Mouse (Mus musculus) ovary, postnatal 36 days (tissue): ENCODE data around the gene Bri3bp.
A peak's percentile ranks its signal among the peaks of the same experiment; 100 is the strongest.
"Not testable (repeated sequence)": the region's sequence is repeated elsewhere in the genome, so short reads cannot be mapped to it uniquely, and the experiment has no call there.

ENCODE experiments used
- DNase-seq: peaks from one replicate; pipeline ENCODE4 v3.0.0; 2022; ENCODE audit warnings: low spot score, mixed read lengths

The Bri3bp gene

DNA sequence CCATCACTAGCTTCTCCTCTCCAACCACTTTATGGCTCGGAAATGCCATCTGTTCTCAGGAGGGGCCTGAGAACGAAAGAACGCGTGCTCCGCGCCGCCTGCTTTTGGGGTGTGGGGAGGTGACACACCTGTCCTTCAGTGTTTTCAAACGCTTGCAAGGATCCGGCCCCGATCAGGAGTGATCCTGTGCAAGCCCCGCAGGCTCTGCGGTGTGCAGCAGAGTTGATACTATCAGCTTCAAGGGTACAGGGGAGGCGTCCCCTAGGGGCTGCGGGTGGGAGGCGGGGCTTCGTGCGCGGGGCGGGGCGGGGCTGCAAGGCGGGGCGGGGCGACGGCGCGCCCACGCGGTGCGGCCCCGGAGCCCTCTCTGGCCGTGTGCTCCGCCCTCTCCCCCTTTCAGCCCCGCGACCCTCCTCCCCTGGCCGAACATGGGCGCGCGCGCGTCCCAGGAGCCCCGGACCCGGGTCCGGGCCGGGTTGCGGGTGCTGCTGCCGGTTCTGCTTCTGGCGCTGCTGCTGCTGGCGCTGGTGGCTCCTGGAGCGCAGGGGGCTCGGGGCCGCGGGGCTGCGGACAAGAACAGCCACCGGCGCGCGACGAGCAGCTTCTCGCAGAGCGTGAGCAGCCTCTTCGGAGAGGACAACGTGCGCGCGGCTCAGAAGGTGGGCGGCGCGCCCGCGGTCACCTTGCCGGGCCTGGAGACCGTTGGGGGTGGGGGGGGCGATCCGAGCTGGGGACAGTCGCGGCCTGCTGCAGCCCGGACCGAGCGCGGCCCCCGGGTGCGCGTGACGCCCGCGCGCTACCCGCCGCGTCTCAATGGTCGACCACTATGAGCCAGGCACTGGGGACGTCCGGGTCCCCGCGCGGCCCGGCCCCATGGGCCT, at the start of gene Bri3bp:
TSS of gene Bri3bp (plus strand) at position 335 of the 881 bp plus-strand sequence.
- peak; percentile 61 for DNase-seq

DNA sequence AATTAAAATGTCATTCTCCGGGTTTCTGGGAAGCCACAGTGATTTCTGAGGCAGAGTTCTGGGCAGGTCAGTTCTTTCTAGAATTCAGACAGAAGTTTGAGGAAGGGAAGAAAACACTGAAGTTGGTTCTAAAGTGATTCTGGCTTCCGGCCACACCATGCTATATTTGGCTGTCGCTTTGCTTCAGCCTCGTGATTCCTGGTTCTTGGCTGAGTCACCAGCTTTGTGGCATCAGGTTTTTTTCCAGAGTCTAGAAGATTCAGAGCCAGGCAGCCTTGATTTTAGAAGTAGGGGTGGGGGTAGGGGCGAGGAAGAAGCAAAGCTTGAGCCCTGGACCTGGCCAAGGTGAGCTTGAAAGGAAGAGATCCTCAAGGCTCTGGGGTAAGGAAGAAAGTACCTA, 49.8 kb upstream of the Bri3bp start:
- peak; percentile 50 for DNase-seq

DNA sequence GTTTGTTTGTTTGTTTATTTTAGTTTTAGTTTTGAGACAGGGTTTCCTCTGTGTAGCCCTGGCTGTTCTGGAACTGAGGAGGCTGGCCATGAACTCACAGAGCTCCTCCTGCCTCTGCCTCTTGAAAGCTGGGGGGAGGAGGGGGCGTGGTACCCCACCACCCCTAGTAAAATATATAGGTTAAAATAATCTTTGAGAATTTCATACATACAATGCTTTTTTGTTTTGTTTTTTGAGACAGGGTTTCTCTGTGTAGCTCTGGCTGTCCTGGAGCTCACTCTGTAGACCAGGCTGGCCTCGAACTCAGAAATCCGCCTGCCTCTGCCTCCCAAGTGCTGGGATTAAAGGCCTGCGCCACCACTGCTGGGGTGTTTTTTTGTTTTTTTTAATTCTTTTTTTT, 49.2 kb upstream of the Bri3bp start:
- DNase-seq: not testable (repeated sequence)

DNA sequence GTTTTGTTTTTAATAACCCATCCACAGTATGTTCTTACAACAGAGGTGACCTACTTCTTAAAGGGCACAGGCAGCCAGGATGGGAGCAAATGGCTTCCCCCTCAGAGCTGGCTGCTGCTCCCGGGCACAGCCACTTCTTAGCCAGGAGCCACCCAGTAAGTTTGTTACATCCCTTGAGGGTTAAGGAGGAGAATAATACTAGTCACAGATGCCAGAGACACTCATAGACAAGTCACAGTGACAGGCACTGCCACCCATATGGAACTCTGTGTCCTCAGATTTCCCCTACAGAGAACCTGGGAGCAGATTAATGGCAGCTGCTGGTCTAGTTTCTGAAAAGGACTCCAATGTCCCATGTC, 48.8 kb upstream of the Bri3bp start:
- DNase-seq: no peak

DNA sequence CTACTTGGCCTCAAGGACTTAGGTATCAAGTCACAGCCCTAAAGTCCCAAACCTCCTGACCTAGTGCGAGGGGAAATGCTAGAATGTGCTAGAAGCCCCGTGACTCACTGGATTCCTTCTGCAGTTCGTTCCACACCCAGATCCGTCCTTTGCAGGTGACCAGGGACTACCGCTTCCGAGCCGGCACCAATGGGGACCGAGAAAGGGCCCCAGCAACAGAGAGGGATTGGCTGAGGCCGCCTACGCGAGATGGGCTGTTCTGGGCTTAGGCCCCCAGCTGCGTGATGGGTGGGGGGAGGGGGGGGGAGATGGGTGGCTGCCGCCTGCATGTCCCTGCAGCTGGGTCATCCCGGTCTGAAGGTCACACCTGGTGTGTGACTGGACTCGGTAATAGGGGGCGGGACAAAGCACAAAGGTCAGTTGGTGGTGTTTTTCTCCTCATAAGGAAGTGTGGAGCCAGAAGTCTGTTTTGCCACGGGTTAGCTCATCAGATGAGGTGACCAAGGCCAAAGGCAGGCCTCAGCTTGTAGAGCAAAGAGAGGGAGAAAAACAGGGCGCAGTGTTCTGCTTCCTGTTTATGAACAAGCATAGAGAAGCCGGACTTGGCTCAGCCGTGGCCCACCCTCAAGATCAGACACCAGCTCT, 48.3 kb upstream of the Bri3bp start:
- DNase-seq: peak; percentile 94

DNA sequence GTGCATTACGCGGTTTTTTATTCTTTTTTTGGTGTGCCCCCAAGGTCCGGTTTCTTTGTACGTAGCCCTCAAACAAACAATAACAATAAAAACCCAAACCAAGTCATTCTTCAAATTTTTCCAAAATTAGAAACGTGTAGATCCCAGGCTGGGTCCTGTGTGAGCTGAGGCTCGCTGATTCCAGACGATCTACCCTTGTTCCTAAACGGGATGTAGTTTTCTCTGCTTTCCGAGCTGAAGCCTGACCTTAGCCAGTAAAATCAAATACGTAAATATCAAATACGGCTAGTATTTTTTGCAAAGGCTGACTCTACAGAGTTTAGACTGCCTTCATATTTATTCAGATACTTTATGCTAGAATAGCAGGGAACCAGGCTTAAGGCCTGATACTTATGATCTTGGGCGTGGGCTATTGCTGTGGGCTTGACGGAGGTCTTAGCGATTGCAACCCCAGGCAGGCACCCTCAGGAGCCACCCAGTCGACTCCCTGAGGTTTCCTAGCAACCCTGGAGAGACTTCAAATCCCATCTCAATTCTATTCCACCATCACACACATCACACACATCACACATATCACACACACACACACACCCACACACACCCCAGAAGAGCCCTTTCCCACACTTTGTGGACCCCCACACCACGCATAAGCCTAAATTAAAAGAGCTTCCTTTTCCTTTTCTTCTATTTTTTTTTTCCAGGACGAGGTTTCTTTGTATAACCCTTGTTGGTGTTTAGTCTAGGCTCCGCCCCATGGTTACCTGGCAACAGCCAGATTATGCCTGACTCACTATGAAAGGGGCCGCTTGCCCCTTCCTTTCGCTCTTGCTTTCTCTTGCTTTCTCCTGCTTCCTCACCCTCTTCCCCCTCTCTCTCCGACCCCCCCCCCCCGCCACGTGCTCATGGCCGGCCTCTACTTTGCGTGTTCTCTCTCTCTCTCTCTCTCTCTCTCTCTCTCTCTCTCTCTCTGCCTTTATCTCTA, 47.5 kb upstream of the Bri3bp start:
- DNase-seq: peak; percentile 77

DNA sequence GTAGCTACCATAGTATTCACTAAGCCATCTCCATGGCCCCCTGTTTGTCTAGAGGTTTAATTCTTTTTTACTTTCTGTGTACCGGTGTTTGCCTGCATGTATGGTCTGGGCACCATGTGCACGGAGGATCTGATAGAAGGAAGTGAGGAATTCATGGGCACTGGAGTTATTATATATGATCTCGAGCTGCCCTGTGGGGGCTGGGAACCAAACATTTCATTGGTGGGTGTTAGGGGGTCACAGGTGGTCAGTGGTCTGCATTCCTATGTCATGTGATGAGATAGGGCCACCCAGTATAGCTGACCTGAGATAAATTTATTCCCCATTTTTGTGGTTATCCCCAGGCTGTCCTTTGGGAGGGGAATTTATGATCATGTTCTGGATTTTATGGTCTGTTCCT, 46.4 kb upstream of the Bri3bp start:
- DNase-seq: no peak

DNA sequence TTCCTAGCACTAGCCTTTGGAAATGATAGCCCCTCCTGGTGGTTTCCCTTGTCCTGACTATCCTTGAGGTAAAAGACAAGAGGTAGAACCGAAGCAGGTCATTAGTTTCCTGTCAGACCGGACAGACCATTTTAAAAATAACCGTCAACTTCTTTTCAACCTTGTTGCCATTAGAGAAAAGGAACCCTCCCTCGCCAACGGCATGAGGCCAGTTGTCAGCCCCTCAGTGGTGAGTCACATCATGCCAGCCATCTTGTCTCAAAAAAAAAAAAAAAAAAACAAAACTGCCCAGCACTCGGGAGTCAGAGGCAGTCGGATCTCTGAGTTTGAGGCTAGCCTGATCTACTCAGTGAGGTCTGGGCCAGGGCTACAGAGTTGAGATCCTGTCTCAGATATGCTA, 40.5 kb upstream of the Bri3bp start:
- DNase-seq: no peak

DNA sequence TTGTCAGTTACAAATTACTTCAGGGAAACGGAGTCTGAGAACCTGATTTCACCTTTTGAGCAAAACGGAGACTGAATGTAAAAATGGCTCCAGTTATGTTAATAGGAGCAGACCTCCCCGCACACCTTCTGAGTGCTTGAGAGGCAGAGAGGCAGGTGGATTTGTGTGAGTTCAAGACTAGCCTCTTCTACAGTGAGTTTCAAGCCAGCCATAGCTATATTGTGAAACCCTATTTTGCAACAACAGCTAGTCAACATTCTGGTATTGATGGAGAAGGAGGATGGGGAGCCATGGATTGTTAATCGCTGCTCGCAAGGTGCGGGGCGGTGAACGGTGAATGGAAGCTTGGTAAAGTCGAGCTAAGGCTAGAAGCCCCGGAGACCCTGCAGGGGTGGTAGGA, 38.9 kb upstream of the Bri3bp start:
- no peak for DNase-seq

DNA sequence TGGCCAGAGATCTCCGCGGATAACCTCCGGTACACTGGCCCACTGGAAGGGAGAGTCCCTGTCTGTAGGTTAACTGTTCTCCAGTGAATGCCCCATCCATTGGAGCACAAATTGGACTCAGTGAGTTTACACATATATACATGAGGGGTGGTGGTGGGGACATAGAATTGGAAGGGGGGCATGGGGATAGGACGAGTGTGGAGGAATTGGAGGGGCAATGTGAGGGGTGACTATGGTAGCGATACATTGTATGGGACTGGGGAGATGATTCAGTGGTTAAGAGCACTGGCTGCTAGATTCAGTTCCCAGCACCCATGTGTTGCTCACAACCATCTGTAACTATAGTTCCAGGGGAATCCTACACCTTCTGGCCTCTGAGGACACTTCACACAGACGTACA, 38.4 kb upstream of the Bri3bp start:
- DNase-seq: no peak

DNA sequence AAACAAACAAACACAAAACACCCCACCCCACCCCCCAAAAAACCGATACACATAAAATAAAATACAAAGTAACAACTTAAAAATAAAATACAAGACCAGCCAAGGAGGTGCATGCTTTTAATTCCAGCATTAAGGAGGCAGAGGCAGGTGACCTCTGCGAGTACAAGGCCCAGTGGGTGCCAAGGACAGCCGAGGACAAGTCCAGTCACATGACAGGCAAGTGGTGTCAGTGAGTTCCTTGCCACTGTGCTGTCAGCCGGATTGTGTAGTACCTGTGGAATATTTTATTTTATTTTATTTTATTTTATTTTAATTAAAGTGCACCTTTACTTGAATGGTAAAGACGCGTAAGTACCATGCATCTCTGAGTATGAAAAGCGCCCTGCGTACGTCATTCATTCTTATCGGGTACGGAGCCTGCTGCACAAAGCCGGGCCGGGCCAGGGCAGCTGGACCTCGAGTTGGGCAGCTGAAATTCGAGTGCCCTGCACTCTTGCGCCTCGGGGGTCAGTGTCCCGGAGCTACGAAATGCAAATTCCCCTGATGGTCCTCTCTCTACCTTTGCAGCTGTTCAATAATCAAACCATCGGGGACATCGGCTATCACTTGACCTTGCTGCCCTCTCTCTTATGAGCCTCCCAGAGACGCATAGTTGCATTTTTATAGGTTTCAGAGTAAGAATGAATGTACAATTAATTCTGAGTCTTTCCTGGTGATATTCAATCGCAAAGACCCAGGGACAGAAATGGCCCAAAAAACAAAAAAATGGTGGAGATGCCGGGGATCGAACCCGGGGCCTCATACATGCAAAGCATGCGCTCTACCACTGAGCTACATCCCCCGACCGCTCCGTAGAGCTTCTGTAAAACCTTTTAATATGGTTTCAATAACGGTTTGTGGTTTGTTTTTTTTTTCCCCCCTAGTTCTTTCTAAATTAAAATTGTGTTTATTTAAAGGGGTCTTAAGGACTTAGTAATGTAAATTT, 37.6 kb upstream of the Bri3bp start:
- DNase-seq: peak; percentile 68

DNA sequence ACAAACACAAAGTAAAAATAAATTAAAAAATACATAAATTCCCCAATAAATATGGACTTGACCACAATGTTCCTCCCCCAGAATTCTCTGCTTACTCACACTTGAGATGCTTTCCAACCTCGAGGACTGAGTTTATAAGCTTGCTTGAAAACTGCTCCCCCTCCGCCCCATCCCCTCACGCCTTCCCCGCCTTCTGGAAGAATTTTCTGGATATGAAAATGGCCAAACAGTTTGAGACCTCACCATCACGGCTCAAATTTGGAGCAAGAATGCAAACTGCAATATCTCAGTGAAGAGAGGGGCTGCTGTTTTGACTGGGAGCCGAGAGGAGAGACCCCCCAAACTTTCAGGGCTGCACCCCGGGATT, 36.8 kb upstream of the Bri3bp start:
- no peak for DNase-seq

DNA sequence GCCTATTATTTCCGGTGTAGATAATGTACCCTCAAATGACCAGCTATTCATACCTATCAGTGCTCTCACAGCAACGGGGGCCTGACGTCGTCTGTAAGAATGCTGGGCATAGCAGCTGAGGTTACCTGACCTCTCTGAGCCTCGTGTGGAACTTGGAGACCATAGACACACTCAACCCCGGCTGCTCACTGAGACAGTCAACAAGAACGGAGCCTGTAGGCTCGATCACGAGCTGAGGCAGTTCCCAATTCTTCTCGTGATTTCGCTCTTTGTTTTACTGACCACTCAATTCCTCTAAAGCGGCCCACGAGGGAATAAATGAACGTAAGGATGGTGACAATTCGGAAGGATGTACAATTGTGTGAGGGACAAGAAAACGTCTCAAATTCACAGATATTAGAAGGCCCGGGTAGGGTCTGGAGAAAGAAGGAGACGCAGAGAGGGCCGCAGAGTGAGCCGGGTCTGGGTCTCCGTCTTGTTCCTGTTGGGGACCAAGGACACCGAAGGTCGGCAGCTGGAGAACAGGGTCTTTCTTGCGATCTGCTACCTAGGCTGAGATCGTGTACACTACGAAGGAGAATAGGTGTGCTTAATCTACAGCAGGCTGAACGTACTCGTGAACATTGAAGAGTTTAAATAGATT, 36.3 kb upstream of the Bri3bp start:
- DNase-seq: peak; percentile 59

DNA sequence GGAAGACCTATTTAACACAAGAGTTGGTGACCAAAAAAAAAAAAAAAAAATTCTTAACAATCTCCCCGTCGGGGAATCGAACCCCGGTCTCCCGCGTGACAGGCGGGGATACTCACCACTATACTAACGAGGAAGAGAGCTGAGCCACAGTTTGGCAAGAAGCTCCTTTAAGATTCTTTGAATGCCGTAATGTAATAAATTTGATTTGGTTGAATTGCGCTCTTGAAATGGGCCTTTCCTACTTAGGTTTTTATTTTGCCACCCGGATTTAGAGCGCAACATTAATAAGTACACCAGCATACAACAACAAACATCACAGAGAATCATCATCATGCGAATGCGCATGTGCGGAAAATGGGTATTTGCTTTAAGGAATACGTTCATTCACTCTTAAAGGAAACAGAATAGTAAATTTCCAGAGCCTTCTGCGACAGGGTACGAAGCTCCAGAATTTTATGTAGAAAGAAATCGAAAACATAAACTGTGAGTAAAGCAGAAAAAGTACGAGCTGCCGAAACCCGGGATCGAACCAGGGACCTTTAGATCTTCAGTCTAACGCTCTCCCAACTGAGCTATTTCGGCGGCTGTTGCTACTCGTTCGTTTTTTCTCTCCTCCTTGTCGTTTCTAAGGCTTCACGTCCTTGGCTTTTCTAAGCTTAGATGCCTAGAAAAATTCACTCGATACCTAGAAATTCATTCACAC, 35.7 kb upstream of the Bri3bp start:
- peak; percentile 80 for DNase-seq

DNA sequence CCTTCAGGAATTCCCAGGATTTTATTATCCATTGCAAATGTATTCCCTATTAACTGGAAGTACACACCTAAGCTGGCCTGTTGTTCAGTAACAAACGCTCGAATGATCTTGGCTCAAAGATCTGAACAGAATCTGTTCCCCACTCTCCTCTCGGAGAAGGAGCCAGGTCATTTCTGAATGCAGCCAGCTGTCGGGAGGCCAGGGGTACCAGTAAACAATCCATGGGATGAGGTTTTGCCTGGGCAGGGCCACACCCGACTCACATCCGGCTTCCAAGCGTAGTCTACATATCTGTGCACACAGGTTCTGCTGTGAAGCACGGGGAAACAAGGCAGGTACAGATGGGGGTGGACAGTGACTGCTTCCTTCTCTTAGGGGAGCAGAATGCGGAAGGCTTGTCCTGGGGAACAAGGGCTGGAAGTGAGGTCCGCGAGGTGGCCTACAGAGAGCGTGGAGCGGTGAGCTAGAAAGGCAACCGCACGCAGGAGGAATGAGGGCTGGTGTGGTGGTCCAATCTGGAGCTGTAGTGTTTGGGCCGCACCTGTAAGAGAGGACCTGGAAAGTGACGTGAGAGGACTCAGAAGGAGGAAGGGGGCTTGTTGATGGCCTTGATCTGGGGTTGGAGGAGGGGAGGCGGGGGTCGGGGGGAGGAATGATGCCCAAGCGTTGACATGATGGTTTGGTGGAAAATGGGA, 34.9 kb upstream of the Bri3bp start:
- peak; percentile 62 for DNase-seq

DNA sequence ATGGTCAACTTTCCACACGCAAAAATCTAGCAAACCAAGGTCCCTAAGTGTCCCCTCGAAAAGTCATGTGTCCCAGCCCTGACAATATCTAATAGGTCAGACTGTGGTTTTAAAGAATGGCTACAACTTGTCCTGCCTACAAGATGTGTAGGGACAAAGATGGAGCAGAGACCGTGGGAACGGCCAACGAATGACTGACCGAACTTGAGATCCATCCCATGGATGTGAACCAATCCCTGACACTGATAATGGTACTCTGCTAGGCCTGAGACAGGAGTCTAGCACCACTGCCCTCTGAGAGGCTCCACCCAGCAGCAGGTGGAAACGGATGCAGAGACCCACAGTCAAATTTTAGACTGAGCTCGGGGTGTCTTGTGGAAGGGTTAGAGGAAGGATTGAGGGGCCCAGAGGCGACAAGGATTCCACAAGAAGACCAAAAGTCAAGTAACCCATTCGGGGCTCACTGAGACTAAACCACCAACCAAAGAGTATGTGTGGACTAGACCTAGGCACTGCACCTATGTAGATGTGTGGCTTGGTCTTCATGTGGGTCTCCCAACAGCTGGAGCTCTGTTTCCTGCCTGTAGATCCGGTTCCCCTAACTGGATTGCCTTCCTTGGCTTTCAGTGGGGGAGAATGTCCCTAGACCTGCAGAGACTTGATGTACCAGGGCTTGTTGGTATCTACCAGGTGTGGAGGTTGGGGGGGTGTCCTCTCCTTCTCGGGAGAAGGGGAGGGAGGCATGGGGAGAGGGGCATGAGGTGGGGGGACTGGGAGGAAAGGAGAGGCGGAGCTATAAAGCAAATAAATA, 34.1 kb upstream of the Bri3bp start:
- no peak for DNase-seq

DNA sequence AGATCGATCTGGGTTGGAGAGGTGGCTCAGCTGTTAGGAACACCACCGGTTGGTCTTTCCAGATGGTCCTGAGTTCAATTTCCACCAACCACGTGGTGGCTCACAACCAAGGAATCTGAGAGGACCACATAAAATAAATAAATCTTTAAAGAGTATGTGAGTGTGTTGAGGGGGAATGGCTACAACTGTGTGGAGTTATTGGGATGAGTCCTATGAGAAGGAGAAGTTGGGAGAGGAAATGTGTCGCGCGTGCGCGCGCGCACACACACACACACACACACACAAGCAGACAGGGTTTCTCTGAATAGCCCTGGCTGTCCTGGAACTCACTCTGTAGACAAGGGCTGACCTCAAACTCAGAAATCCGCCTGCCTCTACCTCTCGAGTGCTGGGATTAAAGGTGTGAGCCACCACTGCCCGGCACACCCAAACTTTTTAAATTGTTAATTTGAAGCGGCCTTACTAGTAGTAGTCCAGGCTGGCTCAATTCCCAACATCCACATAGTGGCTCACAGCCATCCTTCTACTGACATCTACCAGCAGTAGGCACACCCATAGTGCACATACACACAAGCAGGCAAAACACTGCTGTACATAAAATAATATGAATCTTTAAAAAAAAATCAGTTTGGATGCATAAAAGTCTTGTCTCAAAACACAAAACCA, 33.3 kb upstream of the Bri3bp start:
- no peak for DNase-seq

DNA sequence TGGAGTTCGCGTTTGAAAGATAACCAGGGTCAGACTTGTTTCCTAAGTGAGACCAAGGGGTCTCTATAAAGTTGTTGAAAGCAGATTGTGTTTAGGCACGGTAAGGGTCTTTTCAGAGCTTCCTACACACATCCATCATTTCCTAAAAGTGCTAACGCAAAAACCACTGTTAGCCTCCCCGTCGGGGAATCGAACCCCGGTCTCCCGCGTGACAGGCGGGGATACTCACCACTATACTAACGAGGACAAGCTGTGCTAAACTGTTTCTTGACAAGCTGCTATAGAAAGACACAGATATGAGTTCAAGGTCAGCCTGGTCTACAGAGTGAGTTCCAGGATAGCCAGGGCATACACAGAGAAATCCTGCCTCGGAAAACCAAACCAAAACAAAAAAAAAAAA, 32.5 kb upstream of the Bri3bp start:
- DNase-seq: peak; percentile 82
